Mouse (Mus musculus) cerebellum, postnatal 4 days (tissue): ENCODE measurements around the gene Fam43a.

Source experiments
- DNase-seq, 2 experiments: peaks; one replicate each; pipeline ENCODE4 v3.0.0; 2022; ENCODE audit warnings: low spot score in 2 of 2, mixed read lengths in 1 of 2

Gene Fam43a

GRCm38 (mm10) chr16:30595835-30596557, 3.5 kb upstream of the Fam43a start:
- peak in 1 of 2 experiments; percentile 40 for DNase-seq

GRCm38 (mm10) chr16:30596959-30597681, 2.4 kb upstream of the Fam43a start:
- peak; percentile 96 to 97 for DNase-seq

GRCm38 (mm10) chr16:30600431-30601045, 1.0 kb downstream of the Fam43a start:
- peak in 1 of 2 experiments; percentile 65 for DNase-seq

- peak; percentile 34 to 78 for DNase-seq
Measured at GRCm38 (mm10) chr16:30601046-30601832, 1.7 kb downstream of the Fam43a start.

- DNase-seq, result no peak
Measured at GRCm38 (mm10) chr16:30601946-30602345, 2.4 kb downstream of the Fam43a start.

- no peak for DNase-seq
Measured at GRCm38 (mm10) chr16:30602684-30603530, 3.4 kb downstream of the Fam43a start.

GRCm38 (mm10) chr16:30603531-30603842, 4.0 kb downstream of the Fam43a start:
- DNase-seq, result no peak

- no peak for DNase-seq
Measured at GRCm38 (mm10) chr16:30604061-30604806, 4.7 kb downstream of the Fam43a start.

GRCm38 (mm10) chr16:30604807-30605137, 5.2 kb downstream of the Fam43a start:
- no peak for DNase-seq

GRCm38 (mm10) chr16:30605528-30605927, 6.0 kb downstream of the Fam43a start:
- DNase-seq, result no peak

GRCm38 (mm10) chr16:30607868-30608267, 8.3 kb downstream of the Fam43a start:
- no peak for DNase-seq

GRCm38 (mm10) chr16:30611331-30611730, 11.8 kb downstream of the Fam43a start:
- DNase-seq, result no peak

GRCm38 (mm10) chr16:30613122-30613521, 13.6 kb downstream of the Fam43a start:
- DNase-seq, result no peak

GRCm38 (mm10) chr16:30614122-30614521, 14.6 kb downstream of the Fam43a start:
- no peak for DNase-seq

- DNase-seq, result no peak
Measured at GRCm38 (mm10) chr16:30614705-30615317, 15.3 kb downstream of the Fam43a start.

GRCm38 (mm10) chr16:30616281-30616680, 16.8 kb downstream of the Fam43a start:
- DNase-seq, result no peak

- DNase-seq, result no peak
Measured at GRCm38 (mm10) chr16:30623645-30624044, 24.1 kb downstream of the Fam43a start.

GRCm38 (mm10) chr16:30624640-30625039, 25.1 kb downstream of the Fam43a start:
- no peak for DNase-seq

- DNase-seq, result no peak
Measured at GRCm38 (mm10) chr16:30627586-30628337, 28.2 kb downstream of the Fam43a start.
